Mouse (Mus musculus) cortical plate, adult 2 months (tissue): ENCODE results near the gene Zfp605. TPM values are rescaled to one million over a fixed set of nuclear protein-coding genes. Genes with fewer than 3 reads are reported as not detected.

Experiments used
- H3K27ac ChIP-seq: fragments of 200-500 bp; 2 replicates; pipeline ENCODE4 v1.5.1; 2012; ENCODE audit warnings: low read length, control low read depth, inconsistent platforms; ENCODE audit not compliant: insufficient read depth
- H3K4me1 ChIP-seq: fragments of 200-500 bp; 2 replicates; pipeline ENCODE4 v1.6.1; 2011; ENCODE audit warnings: low read length; ENCODE audit not compliant: control insufficient read depth, insufficient read depth
- H3K4me3 ChIP-seq: fragments of 200-500 bp; 2 replicates; pipeline ENCODE4 v1.5.1; 2011; ENCODE audit warnings: mild to moderate bottlenecking, low read length, control low read depth; ENCODE audit not compliant: insufficient read depth
- CTCF ChIP-seq: fragments of 200-500 bp; IDR thresholded peaks from 2 replicates; pipeline ENCODE4 v1.5.1; 2011; ENCODE audit warnings: mild to moderate bottlenecking, control low read depth, low read length; ENCODE audit not compliant: insufficient read depth; ENCODE audit errors: extremely low read depth
- POLR2A ChIP-seq: fragments of 200-500 bp; IDR thresholded peaks from 2 replicates; pipeline ENCODE4 v1.6.1; 2011; ENCODE audit warnings: mild to moderate bottlenecking, low read length, control low read depth; ENCODE audit not compliant: insufficient read depth; ENCODE audit errors: extremely low read depth
- polyA plus RNA-seq: library from polyadenylated mRNA; depleted of rRNA; stranded (reverse); fragments of >200 nt; gene quantifications from 2 replicates; pipeline ENCODE4 v1.2.3, GENCODE M21; 2012

The Zfp605 gene
- polyA plus RNA-seq, 1 experiment, result 6.8 TPM

DNA sequence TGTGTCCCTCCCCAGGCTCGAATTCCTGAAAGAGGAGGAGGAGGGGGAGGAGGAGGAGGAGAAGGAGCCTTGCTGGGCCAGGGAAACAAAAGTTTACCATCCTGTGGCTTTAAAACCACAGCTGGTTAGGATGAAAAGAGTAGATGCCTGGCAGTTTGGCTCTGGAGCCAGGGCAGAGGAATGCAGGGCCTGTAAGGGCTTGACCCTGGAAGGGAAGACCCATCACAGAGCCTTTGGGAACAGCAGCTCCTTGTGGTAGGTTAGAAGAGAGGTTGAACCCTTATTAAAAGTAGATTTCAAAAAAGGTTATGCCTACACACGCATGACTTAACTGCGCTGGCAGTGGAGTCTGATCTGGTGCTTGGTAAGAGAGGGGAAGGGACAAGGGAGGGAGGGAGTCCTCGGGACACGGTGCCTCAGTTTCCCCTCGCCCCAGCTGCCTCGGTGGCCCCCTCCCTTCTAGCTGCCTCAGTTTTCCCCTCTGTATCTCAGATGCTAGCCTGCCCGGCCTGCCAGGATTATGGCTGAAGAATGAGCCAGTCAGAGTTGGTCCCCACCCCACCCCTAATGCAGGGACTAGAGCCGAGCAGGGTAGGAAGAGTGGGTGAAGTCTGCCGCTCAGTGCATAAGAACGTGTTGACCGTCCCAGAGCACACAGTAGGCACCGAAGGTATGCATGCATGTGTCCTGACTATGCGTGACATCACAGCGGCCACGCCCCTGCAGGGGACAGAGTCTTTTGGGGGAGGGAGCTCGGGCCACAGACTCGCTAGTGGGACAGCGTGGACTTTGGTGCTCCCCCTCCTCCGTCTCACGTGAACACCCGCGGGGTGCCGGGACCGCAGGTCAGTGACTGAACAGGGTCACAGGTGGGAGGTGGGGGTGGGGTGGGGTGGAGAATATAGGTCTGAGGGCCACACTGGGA lies 10.0 kb upstream of the Zfp605 start, which contains the start of gene Plcxd1:
Gene Plcxd1, plus strand, starts transcription at position 314 of the 925 bp plus-strand sequence.
- no peak for TF ChIP-seq POLR2A
- TF ChIP-seq CTCF, result no peak
- peak within 1 kb of the TSS; percentile 57 for H3K4me3 ChIP-seq
- H3K4me1 ChIP-seq, result no peaks in the 10 kb centered on the region
- H3K27ac ChIP-seq, result peak within 1 kb of the TSS; percentile 49; the same call in 1 of the 2 replicates

DNA sequence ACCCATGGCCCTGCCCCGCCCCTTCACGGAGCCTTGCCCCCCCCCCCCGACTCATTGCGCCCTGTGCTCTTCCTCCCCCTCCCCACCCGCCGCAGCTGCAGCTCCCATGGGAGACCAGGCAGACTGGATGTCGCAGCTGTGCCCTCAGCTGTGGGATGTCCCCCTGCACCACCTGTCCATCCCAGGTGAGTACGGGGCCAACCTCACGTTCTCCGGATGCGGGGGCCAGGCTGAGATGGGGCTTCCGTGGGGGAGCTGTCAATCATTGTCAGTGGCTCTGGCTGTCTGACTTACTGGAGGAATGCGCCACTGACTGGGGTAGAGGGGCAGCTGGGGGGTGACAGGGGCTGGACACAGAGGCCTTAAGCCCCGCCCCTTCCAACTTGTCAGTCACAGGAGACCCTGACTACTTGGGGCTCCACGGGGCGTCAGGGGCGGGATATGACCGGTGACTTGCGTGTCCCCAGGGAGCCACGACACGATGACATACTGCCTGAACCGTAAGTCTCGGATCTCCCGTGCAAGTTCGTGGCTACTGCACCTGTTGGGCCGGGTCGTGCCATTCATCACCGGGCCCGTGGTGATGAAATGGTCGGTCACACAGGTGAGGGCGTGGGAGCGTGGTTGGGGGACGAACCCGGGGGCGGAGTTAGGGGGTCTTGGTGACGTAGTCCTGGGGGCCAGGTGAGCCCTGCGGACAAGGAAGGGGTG lies 8.8 kb upstream of the Zfp605 start:
- Histone ChIP-seq H3K4me1 (no peaks in the 10 kb centered on the region), H3K27ac (peak overlapping the region; percentile 66; the same call in 1 of the 2 replicates), H3K4me3 (peak overlapping the region; percentile 57)
- TF ChIP-seq CTCF (no peak), POLR2A (no peak)

DNA sequence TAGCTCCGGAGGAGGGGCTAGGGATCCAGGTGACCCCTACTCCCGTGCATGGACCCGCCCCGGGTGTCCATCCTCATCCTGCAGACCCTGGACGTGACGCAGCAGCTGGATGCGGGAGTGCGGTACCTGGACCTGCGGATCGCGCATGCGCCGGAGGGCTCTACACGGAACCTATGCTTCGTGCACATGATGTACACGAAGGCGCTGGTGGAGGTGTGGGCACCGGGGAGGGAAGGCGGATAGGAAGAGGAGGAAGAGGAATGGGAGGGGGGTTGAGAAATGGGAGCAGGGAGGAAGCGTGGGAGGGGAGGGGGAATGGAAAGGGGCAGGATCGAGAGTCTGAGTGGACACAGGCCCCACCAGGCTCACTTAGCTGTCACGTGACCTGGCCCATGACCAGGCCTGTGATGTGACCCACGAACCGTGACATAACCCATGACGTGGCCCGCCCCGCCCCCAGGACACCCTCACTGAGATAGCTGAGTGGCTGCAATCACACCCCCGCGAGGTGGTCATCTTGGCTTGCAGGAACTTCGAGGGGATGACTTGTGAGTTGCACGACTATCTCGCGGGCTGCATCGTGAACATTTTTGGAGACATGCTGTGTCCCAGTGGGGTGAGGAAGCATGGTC lies 8.1 kb upstream of the Zfp605 start:
- Histone ChIP-seq H3K4me1 (no peaks in the 10 kb centered on the region), H3K27ac (peak overlapping the region; percentile 5; the same call in 1 of the 2 replicates), H3K4me3 (peak overlapping the region; percentile 57)
- TF ChIP-seq CTCF (no peak), POLR2A (peak; percentile 52; the same call in 1 of the 2 replicates)

DNA sequence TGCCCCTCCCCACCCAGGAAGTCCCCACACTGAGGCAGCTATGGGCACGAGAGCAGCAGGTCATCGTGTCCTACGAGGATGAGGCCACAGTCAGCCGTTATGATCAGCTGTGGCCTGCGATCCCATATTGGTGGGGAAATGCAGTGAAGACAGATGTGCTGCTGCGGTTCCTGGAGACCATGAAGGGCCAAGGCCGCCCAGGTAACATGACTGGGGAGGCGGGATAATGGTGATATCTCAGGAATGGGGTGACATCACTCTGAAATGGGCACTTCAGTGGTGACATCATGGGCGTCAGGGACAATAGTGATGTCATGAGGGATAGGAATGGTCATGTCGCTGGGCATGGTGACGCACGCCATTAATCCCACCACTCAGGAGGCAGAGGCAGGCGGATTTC lies 7.5 kb upstream of the Zfp605 start:
- no peaks in the 10 kb centered on the region for H3K4me1 ChIP-seq
- TF ChIP-seq CTCF (no peak), POLR2A (no peak)
- peak overlapping the region; percentile 57; the same call in 1 of the 2 replicates for H3K4me3 ChIP-seq
- H3K27ac ChIP-seq, result no peak overlapping the region

DNA sequence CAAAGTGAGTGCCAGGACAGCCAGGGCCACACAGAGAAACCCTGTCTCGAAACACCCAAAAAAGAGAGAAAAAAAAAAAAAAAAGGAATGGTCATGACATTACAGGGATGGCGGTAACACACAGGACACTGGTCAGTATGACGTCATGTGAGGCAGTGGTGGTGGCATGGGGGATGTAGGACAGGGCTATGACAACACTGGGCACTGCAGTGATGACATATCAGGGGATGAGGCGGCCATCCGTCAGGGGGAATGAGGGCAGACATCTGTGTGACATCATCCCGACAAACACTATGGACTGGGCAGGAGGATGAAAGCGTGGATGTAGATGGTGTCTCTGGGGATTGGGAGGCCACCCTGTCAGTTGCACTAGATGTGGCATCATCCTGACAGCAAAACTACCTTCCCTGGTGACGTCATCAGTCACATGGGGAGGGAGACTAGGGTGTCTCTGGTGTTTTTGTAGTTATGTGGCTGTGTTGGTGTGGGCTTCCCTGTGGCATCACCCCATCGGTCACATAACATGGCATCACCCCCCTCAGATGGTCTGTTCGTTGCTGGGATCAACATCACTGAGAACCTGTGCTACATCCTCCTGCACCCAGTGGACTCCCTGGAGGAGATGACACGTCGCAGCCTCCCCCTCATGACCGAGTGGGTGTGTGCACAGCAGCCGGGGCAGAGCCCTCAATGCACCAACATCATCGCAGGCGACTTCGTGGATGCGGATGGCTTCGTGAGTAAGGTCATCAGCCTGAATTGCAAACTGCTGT lies 6.9 kb upstream of the Zfp605 start:
- Histone ChIP-seq H3K4me3 (no peak overlapping the region), H3K27ac (no peak overlapping the region), H3K4me1 (no peaks in the 10 kb centered on the region)
- no peak for TF ChIP-seq CTCF
- TF ChIP-seq POLR2A, result peak; percentile 35; the same call in 1 of the 2 replicates

DNA sequence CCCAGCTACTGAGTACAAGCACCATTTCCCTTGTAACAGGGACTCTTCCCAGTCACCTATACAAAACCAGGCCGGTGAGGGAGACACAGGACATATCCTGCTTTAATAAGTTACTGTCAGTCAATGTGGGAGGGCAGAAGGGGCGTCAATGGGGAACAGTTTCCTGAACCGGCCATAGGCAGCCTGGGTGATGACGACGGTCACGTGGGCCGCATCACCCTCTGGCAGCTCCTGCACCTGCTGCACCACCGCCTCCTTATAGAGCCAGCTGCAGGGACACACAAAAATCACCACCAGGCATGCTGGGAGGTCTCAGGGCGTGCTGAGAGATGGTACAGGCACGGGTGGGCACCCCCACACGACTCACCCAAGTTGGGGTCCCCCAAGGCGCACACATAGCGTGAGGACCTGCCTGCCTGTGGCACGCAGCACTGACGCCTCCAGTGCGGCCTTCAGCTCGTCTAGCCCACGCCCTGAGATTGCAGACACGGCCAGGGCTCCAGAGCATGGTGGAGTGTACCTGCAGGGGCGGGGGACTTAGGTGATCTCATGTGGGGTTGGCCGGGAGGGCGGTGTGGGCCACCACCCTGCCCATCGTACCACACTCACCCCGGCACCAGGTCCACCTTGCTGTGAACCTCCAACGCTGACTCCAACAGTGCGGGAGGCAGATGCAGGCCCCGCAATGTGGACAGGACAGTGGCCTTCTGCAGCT lies 5.8 kb upstream of the Zfp605 start:
- Histone ChIP-seq H3K4me1 (no peaks in the 10 kb centered on the region), H3K27ac (no peak overlapping the region), H3K4me3 (no peak overlapping the region)
- TF ChIP-seq CTCF (no peak), POLR2A (no peak)

DNA sequence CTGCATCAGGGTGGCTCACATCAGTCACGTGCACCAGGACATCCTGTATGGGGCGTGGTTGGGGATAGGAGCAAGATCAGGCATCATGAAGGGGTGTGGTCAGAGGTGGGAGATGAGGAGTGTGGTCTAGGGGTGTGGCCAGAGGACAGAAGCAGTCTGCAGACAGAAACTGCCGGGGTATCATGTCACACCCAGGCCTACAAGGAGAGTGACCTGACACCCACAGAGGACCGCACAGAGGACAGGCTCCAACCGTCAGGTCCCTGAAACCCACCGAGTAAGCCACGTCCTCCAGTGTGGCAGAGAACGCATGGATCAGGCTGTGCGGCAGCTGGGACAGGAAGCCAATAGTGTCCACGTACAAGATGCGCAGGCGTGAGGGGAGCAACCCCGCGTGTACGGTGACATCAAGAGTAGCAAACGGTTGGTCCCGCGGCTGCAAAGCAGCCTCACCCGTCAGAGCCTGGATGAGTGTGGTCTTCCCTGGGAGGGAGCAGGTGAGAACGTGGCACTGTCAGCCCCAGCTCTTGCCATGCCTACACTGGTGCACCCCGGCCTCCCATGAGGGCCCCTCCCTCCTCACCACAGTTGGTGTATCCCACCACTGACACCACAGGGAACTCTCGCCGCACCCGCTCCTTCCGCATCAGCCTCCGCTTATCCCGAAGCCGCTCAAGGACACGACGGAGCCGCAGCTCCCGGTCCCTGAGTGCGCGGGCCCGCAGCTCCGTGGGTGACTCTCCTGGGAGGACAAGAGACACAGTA lies 5.1 kb upstream of the Zfp605 start:
- no peak overlapping the region for H3K27ac ChIP-seq
- no peak overlapping the region for H3K4me3 ChIP-seq
- TF ChIP-seq CTCF, result no peak
- peak; percentile 14; the same call in 1 of the 2 replicates for TF ChIP-seq POLR2A
- no peaks in the 10 kb centered on the region for H3K4me1 ChIP-seq
